Mouse (Mus musculus) small intestine, adult 2 months (tissue): ENCODE data around the gene Ehf.

Source experiments
- CTCF ChIP-seq: fragments of 200-500 bp; IDR thresholded peaks from 2 replicates; pipeline ENCODE4 v1.5.1; 2012; ENCODE audit warnings: low read depth, mild to moderate bottlenecking, control low read depth, inconsistent platforms, low read length, moderate library complexity, mixed read lengths; ENCODE audit not compliant: insufficient replicate concordance, insufficient read length; ENCODE audit errors: extremely low read depth
- POLR2A ChIP-seq: fragments of 200-500 bp; IDR thresholded peaks from 2 replicates; pipeline ENCODE4 v1.6.1; 2012; ENCODE audit warnings: low read depth, mild to moderate bottlenecking, control low read depth, inconsistent platforms, low read length, moderate library complexity

DNA sequence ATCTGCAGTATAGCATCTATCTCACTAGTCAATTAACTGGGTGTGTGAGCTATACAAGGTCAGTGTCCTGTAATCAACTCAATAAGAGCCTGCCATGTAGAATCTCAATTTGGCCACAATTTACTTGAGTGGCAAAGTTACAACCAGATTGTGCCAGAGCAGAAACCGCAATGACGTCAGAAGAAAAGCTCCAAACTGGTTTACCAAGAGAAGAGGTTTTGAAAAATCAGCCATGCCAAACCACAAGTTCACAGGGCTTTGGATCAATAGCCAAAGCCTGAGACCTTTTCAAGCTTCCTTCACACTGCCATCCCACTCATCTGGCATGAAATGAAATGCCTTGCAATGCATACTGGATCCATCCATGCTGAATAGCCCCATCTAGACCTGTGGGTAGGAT is 76.3 kb downstream of the Ehf start:
- TF ChIP-seq CTCF (no peak), POLR2A (no peak)
